Mouse (Mus musculus): ENCODE measurements at regions not wholly inside any gene's neighbourhood (a gene's known extent, or its start where the extent isn't known, plus 50 kb on each side); places are given as distances from the start of the nearest gene placed in this dataset.

DNA sequence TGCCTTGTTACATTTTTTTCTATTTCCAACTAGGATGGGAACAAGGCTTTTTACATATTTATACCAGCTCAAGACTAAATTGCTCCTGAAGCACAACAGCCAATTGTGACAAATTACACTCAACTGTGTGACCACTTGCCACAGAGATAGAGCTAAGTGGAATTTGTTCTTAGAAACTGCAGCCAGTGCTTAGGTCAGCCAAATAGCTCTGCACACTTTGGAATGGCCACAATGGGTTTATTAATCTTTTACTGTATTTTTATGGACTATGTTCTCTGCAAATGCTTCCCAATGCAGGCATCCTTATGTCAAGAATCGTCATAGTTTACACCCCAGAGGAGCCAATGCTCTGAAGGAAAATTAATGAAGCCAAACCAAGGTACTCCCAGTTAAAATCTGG lies 267.7 kb upstream of the Impg1 start:
- Histone ChIP-seq H3K4me1 (replicated peaks; ENCODE audit: low read depth, low read length) (no peaks in the 10 kb centered on the region), H3K27me3 (ENCODE audit: insufficient read depth, low read length) (no peaks in the 10 kb centered on the region), H3K36me3 (ENCODE audit: insufficient read depth, low read length) (no peaks in the 10 kb centered on the region), H3K9me3 (ENCODE audit: low read length) (peaks cover 9% of the 10 kb centered on the region; the same call in 1 of the 2 replicates), H3K4me3 (replicated peaks; ENCODE audit: low read length) (no peak overlapping the region)
- TF ChIP-seq POU5F1 (IDR thresholded peaks at IDR 0.05; ENCODE audit: borderline replicate concordance, low read length) = no peak
- no peak for TF ChIP-seq NANOG (IDR thresholded peaks at IDR 0.05; ENCODE audit: borderline replicate concordance, low read length)
- no peak for TF ChIP-seq CTCF (conservative IDR thresholded peaks at IDR 0.05; ENCODE audit: low read length)

DNA sequence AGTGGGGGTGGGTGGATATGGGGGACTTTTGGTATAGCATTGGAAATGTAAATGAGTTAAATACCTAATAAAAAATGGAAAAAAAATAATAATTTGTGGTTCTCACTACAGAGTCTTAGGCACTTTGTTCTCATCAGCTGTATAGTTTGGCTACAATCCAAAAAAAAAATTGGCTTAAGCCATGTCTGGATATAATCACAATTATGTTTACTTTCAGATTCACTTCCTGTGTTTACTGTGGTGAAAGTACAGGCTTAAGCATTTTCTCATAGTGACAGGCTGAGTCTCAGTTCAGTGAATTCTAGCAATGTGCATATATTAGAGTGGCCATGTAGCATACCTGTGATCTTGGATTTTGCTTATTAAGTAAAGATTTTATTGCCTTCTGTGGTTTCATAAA lies 258.4 kb upstream of the Impg1 start:
- Histone ChIP-seq H3K36me3 (ENCODE audit: insufficient read depth, low read length) (no peaks in the 10 kb centered on the region), H3K4me3 (replicated peaks; ENCODE audit: low read length) (no peak overlapping the region), H3K27me3 (ENCODE audit: insufficient read depth, low read length) (no peaks in the 10 kb centered on the region), H3K4me1 (replicated peaks; ENCODE audit: low read depth, low read length) (no peaks in the 10 kb centered on the region), H3K9me3 (ENCODE audit: low read length) (no peaks in the 10 kb centered on the region)
- TF ChIP-seq POU5F1 (IDR thresholded peaks at IDR 0.05; ENCODE audit: borderline replicate concordance, low read length) (no peak), NANOG (IDR thresholded peaks at IDR 0.05; ENCODE audit: borderline replicate concordance, low read length) (no peak), CTCF (conservative IDR thresholded peaks at IDR 0.05; ENCODE audit: low read length) (no peak)

DNA sequence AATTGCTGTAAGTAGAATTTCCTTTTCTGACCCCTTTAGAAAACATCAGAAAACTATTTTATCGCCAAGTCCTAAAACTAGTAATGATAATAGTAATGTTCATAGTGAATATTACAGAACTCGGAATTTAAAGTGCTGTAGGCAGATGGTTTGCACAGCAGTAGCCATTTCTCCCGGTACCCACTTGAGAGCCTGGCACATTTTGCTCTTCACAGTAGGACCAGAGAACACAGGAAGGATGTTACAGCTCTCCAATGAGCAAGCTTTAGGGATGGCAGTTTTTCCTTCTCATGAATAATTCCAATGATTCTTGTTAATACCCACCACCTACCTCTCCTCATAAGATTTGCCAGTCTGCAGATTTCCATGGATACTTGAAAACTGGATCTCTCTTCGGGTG lies 253.2 kb upstream of the Impg1 start:
- H3K4me3 ChIP-seq (replicated peaks; ENCODE audit: low read length) = no peak overlapping the region
- no peaks in the 10 kb centered on the region for H3K27me3 ChIP-seq (ENCODE audit: insufficient read depth, low read length)
- H3K4me1 ChIP-seq (replicated peaks; ENCODE audit: low read depth, low read length) = no peaks in the 10 kb centered on the region
- H3K36me3 ChIP-seq (ENCODE audit: insufficient read depth, low read length) = no peaks in the 10 kb centered on the region
- TF ChIP-seq CTCF (conservative IDR thresholded peaks at IDR 0.05; ENCODE audit: low read length) = no peak
- TF ChIP-seq POU5F1 (IDR thresholded peaks at IDR 0.05; ENCODE audit: borderline replicate concordance, low read length) = no peak
- no peak for TF ChIP-seq NANOG (IDR thresholded peaks at IDR 0.05; ENCODE audit: borderline replicate concordance, low read length)
- no peaks in the 10 kb centered on the region for H3K9me3 ChIP-seq (ENCODE audit: low read length)

DNA sequence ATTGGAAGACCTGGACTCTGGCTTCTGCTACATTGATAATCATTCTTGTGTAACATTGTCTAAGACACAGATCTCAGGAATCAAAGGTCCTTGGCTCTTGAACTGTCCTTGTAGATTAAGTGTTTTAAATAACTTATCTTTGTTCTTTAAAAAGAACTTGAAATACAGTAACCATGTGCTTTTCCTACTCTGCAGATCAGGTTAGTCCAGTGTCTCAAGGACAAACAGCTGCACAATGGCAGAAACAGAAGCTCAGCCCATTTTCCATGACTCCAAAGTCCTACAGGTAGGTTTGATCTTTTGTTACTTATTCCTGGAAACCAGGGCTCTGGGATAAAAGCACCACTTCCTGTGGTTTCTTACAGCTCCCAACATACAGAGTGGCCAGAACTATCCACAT lies 244.5 kb upstream of the Impg1 start:
- Histone ChIP-seq H3K4me1 (replicated peaks; ENCODE audit: low read depth, low read length) (no peaks in the 10 kb centered on the region), H3K9me3 (ENCODE audit: low read length) (no peaks in the 10 kb centered on the region), H3K27me3 (ENCODE audit: insufficient read depth, low read length) (no peaks in the 10 kb centered on the region), H3K4me3 (replicated peaks; ENCODE audit: low read length) (no peak overlapping the region), H3K36me3 (ENCODE audit: insufficient read depth, low read length) (no peaks in the 10 kb centered on the region)
- TF ChIP-seq CTCF (conservative IDR thresholded peaks at IDR 0.05; ENCODE audit: low read length) = no peak
- no peak for TF ChIP-seq NANOG (IDR thresholded peaks at IDR 0.05; ENCODE audit: borderline replicate concordance, low read length)
- no peak for TF ChIP-seq POU5F1 (IDR thresholded peaks at IDR 0.05; ENCODE audit: borderline replicate concordance, low read length)

DNA sequence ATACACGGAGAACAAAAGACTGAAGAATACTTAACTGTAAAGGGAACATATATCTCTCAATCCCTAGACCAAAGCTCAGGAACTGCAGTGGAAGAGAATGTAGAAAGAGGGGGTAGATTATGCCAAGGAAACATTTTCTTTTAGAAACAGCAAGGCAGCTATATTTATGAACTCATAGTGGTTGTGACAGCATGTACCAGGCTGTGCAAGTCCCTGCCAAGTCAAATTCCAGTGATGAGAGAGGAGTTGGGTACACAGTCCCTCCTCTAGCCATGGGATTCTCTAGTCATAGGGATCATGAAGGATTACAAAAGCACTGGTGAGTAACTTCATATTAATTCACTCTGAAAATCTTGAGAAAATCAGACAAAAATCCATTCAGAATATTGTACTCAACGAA lies 240.0 kb upstream of the Impg1 start:
- H3K27me3 ChIP-seq (ENCODE audit: insufficient read depth, low read length) = no peaks in the 10 kb centered on the region
- no peaks in the 10 kb centered on the region for H3K4me1 ChIP-seq (replicated peaks; ENCODE audit: low read depth, low read length)
- H3K36me3 ChIP-seq (ENCODE audit: insufficient read depth, low read length) = no peaks in the 10 kb centered on the region
- no peak overlapping the region for H3K4me3 ChIP-seq (replicated peaks; ENCODE audit: low read length)
- TF ChIP-seq CTCF (conservative IDR thresholded peaks at IDR 0.05; ENCODE audit: low read length) (no peak), POU5F1 (IDR thresholded peaks at IDR 0.05; ENCODE audit: borderline replicate concordance, low read length) (no peak), NANOG (IDR thresholded peaks at IDR 0.05; ENCODE audit: borderline replicate concordance, low read length) (no peak)
- H3K9me3 ChIP-seq (ENCODE audit: low read length) = no peaks in the 10 kb centered on the region

DNA sequence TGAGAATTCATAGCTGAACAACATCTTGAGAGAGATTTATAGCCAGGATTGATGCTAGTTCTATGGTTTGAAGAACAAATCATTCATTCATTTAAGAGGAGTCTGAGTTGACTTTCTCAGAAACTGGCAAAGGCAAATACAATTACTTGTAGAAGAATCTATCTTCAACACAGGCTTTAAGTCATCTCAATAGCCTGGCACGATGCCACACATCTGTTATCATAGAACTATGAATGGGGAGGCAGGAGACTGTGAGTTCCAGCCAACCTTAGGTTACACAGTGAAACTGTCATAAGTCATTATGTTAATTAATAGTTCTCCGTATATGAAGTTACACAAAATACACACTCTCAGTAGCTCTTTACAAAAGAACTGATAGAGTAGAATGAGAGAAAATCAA lies 231.9 kb upstream of the Impg1 start:
- H3K4me3 ChIP-seq (replicated peaks; ENCODE audit: low read length) = no peak overlapping the region
- TF ChIP-seq CTCF (conservative IDR thresholded peaks at IDR 0.05; ENCODE audit: low read length) = no peak
- no peak for TF ChIP-seq POU5F1 (IDR thresholded peaks at IDR 0.05; ENCODE audit: borderline replicate concordance, low read length)
- TF ChIP-seq NANOG (IDR thresholded peaks at IDR 0.05; ENCODE audit: borderline replicate concordance, low read length) = no peak
- H3K4me1 ChIP-seq (replicated peaks; ENCODE audit: low read depth, low read length) = no peaks in the 10 kb centered on the region
- no peaks in the 10 kb centered on the region for H3K9me3 ChIP-seq (ENCODE audit: low read length)
- no peaks in the 10 kb centered on the region for H3K27me3 ChIP-seq (ENCODE audit: insufficient read depth, low read length)
- no peaks in the 10 kb centered on the region for H3K36me3 ChIP-seq (ENCODE audit: insufficient read depth, low read length)

DNA sequence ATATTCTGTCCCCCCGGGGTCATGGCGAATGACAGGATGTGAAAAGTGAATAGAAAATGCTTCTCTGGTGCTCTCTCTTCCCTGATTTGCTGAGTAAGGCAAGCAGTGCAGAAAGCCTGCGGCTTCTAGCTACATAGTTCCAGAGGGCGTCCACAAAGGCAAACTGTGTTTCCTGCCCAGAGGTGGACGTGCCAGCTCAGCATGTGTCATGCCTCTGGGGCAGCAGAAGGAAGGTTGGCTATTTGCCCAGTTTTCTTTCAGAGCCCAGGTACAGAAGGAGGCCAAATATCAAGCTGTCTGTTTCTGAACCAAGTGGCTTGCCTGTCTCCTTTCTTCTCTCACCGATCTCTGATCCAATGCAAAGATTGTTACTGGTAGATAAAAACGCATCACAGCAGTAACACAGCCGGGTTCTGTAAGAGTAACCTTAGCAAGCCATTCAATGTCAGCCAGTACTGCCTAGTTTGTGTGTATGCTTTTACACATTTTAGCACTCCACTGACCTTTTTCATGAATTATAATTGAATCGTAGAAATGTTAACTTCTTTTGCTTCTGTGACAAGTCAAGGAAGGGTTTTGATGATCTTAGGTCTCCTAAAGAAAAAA lies 223.3 kb upstream of the Impg1 start:
- Histone ChIP-seq H3K4me3 (replicated peaks; ENCODE audit: low read length) (0 out of 2 replicates have a peak overlapping the region, but pooled peaks have one; percentile 7), H3K4me1 (replicated peaks; ENCODE audit: low read depth, low read length) (peaks cover 4% of the 10 kb centered on the region; the same call in 1 of the 2 replicates), H3K9me3 (ENCODE audit: low read length) (no peaks in the 10 kb centered on the region), H3K27me3 (ENCODE audit: insufficient read depth, low read length) (no peaks in the 10 kb centered on the region), H3K36me3 (ENCODE audit: insufficient read depth, low read length) (no peaks in the 10 kb centered on the region)
- no peak for TF ChIP-seq NANOG (IDR thresholded peaks at IDR 0.05; ENCODE audit: borderline replicate concordance, low read length)
- no peak for TF ChIP-seq CTCF (conservative IDR thresholded peaks at IDR 0.05; ENCODE audit: low read length)
- no peak for TF ChIP-seq POU5F1 (IDR thresholded peaks at IDR 0.05; ENCODE audit: borderline replicate concordance, low read length)

DNA sequence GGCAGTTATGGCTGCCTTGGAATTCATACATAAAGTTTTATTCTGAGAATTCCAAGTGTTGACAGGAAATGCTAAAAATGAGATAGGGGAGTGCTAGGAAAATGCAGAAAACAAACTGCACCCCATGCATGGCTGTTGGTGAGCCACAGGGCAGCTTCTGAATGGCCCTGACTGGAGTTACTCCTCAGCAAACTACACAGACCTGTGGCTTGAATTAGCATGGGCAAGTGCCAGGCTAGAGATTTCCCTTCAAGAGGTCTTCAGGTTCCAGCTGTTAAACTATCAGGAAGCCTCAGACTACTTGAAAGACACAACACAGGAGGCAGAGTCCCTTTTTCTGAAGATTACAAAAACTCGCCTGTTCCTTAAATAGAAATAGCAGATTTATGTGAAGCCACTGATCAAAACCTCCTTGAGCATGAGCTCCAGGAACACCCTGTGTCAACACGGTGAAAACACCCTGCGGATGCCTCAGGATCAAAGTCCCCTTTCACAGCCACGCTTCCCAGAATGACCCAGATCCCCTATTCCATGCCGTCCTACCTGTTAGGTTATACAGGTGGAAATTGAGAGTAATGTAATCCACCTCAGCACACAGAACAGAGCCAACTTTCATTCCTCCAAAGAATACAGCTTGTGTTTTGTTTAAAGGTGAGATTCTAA lies 217.9 kb upstream of the Impg1 start:
- Histone ChIP-seq H3K4me1 (replicated peaks; ENCODE audit: low read depth, low read length) (no peaks in the 10 kb centered on the region), H3K4me3 (replicated peaks; ENCODE audit: low read length) (no peak overlapping the region), H3K36me3 (ENCODE audit: insufficient read depth, low read length) (no peaks in the 10 kb centered on the region), H3K9me3 (ENCODE audit: low read length) (no peaks in the 10 kb centered on the region), H3K27me3 (ENCODE audit: insufficient read depth, low read length) (no peaks in the 10 kb centered on the region)
- no peak for TF ChIP-seq CTCF (conservative IDR thresholded peaks at IDR 0.05; ENCODE audit: low read length)
- TF ChIP-seq NANOG (IDR thresholded peaks at IDR 0.05; ENCODE audit: borderline replicate concordance, low read length) = no peak

DNA sequence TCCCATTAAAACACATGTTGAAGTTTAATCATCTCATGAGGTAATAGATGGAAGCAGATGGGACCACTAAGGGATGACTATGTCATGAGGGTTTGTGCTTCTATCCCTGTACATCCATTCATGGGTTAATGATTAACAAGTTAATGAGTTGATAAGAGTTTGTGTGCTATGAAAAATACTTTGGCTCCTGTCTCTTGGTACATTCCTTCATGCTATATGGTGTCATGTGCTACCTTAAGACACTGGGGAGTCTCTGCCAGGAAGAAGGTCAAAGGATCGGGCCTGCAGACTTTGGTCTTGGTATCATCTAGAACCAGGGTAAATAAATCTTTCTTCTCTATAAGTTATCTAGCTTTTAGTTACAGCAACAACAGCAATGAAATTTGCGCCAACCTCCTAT lies 216.4 kb upstream of the Impg1 start:
- no peaks in the 10 kb centered on the region for H3K9me3 ChIP-seq (ENCODE audit: low read length)

More for the DNA sequence above, 216.4 kb upstream of the Impg1 start:
- H3K4me1 ChIP-seq (replicated peaks; ENCODE audit: low read depth, low read length) = no peaks in the 10 kb centered on the region
- H3K27me3 ChIP-seq (ENCODE audit: insufficient read depth, low read length) = no peaks in the 10 kb centered on the region
- no peak overlapping the region for H3K4me3 ChIP-seq (replicated peaks; ENCODE audit: low read length)
- no peaks in the 10 kb centered on the region for H3K36me3 ChIP-seq (ENCODE audit: insufficient read depth, low read length)
- no peak for TF ChIP-seq CTCF (conservative IDR thresholded peaks at IDR 0.05; ENCODE audit: low read length)
- TF ChIP-seq NANOG (IDR thresholded peaks at IDR 0.05; ENCODE audit: borderline replicate concordance, low read length) = no peak
- TF ChIP-seq POU5F1 (IDR thresholded peaks at IDR 0.05; ENCODE audit: borderline replicate concordance, low read length) = no peak

Measured in E14TG2a.4 (cell line).